In the genomic region with DNA sequence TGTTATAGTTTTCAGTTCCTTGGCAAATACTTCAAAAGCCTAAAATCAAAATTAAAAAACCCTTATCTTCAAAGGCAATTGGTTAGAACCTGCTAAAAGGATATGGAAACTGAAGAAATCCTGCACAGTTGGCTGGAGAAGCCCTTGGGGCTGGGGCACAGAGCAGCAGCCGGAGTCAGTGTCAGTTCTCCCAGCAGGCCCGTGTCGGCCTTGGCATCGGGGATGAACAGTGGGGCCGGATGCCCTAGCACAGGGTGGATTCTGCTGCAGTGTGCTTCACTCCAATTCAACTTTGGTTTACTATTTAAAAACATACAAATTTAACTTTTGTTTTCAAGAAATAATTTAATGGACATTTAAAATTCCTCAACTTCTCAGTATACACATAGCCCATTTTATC, we compare ENCODE assay signal across 20 mouse cellular contexts. TPM values are rescaled to one million over a fixed set of nuclear protein-coding genes. Genes with fewer than 3 reads are reported as not detected.
A peak's percentile ranks its signal among the peaks of the same experiment; 100 is the strongest.
DNase-seq lines count a peak whose midpoint lies in the region; ATAC-seq lines count a peak whose summit lies in the region.
"Had no signal": no experiment of that assay in that cellular context is flagged by ENCODE, and none has a peak within 500 bp of the region (broad histone marks: within the 10 kb centered on the region; RNA-seq: fewer than 3 reads in every experiment).

No protein-coding gene starts in this region.

- DNase-seq in adrenal gland, postnatal 14 days = peak; percentile 15
- no peak for DNase-seq in adrenal gland, postnatal 4 days (ENCODE audit: low spot score in 2 of 2)
- DNase-seq in ovary, postnatal 36 days (ENCODE audit: low spot score) = peak; percentile 5
- no peak for DNase-seq in ovary, adult 18-20 months (ENCODE audit: low spot score)
- peak; percentile 53 to 66 for DNase-seq in cerebellum, postnatal 10 days
- no peak for DNase-seq in right cerebral cortex, postnatal 14 days
- DNase-seq in left cerebral cortex, adult 8-10 months (ENCODE audit: low spot score in 2 of 2) = no peak
- DNase-seq: adrenal gland, postnatal 10 days; B cell, adult 2 months; embryo, embryonic 11 days; gastrocnemius, postnatal 36 days; heart, adult 18-20 months; heart, postnatal 14 days; kidney, adult 2 months had no signal

- no peak for ATAC-seq in frontal cortex, adult (ENCODE audit: low TSS enrichment)
- ATAC-seq: CD4-positive, CD25-positive, alpha-beta regulatory T cell, adult 4 months; forebrain, embryonic 14.5 days; intestine, embryonic 16.5 days had no signal

RNA-seq across cellular contexts. Expression of gene Rce1, which starts 32.7 kb away (rescaled TPM):
- total RNA-seq in adrenal gland, postnatal 14 days (2021) = 26.1 and 28.6 TPM in 2 replicates
- total RNA-seq in adrenal gland, postnatal 4 days (2021) = 10 to 100 TPM; 35.7 to 39.5 TPM
- 10 to 100 TPM; 24.8 to 27.5 (median 25.1) TPM for total RNA-seq in left cerebral cortex, adult 8-10 months (2022)

RNA-seq across cellular contexts. Expression of gene Gm960, which starts 40.3 kb away (rescaled TPM):
- total RNA-seq in adrenal gland, postnatal 14 days (2021) = not detected in 2 replicates
- total RNA-seq in adrenal gland, postnatal 4 days (2021) = under 1 TPM; 0.28 to 0.56 TPM
- total RNA-seq in left cerebral cortex, adult 8-10 months (2022) = 1 to 10 TPM; 1.4 to 4.5 (median 2.2) TPM
- total RNA-seq: common myeloid progenitor, adult 5-6 weeks; gastrocnemius, adult 8-10 months; heart, adult 18-20 months; heart, postnatal 14 days had no signal

RNA-seq across cellular contexts. Expression of gene Lrfn4, which starts 42.7 kb away (rescaled TPM):
- 6.1 and 7.6 TPM in 2 replicates for total RNA-seq in adrenal gland, postnatal 14 days (2021)
- 10 to 100 TPM; 15.8 to 20.0 TPM for total RNA-seq in adrenal gland, postnatal 4 days (2021)
- total RNA-seq in left cerebral cortex, adult 8-10 months (2022) = 10 to 100 TPM; 35.4 to 42.1 (median 39.5) TPM

RNA-seq across cellular contexts. Expression of gene Sptbn2, which starts 52.8 kb away (rescaled TPM):
- 3.3 and 5.9 TPM in 2 replicates for total RNA-seq in adrenal gland, postnatal 14 days (2021)
- 1 to 10 TPM; 4.7 to 5.3 TPM for total RNA-seq in adrenal gland, postnatal 4 days (2021)
- 100 to 1,000 TPM; 453 to 534 (median 492) TPM for total RNA-seq in left cerebral cortex, adult 8-10 months (2022)

Comparison
In these comparisons a context has a peak if more than half of its experiments do, and no peak if none do; other contexts are left out.
1. DNase-seq: peak in adrenal gland, postnatal 14 days (single experiment), ovary, postnatal 36 days (single experiment) and cerebellum, postnatal 10 days (2 of 2); none in adrenal gland, postnatal 4 days (0 of 2), ovary, adult 18-20 months (single experiment), right cerebral cortex, postnatal 14 days (single experiment) and left cerebral cortex, adult 8-10 months (0 of 2).